Mouse (Mus musculus) cortical plate, adult 2 months (tissue): ENCODE measurements around the gene Dagla.

Source experiments
- CTCF ChIP-seq: fragments of 200-500 bp; IDR thresholded peaks from 2 replicates; pipeline ENCODE4 v1.5.1; 2011; ENCODE audit warnings: mild to moderate bottlenecking, control low read depth, low read length; ENCODE audit not compliant: insufficient read depth; ENCODE audit errors: extremely low read depth
- POLR2A ChIP-seq: fragments of 200-500 bp; IDR thresholded peaks from 2 replicates; pipeline ENCODE4 v1.6.1; 2011; ENCODE audit warnings: mild to moderate bottlenecking, low read length, control low read depth; ENCODE audit not compliant: insufficient read depth; ENCODE audit errors: extremely low read depth

DNA sequence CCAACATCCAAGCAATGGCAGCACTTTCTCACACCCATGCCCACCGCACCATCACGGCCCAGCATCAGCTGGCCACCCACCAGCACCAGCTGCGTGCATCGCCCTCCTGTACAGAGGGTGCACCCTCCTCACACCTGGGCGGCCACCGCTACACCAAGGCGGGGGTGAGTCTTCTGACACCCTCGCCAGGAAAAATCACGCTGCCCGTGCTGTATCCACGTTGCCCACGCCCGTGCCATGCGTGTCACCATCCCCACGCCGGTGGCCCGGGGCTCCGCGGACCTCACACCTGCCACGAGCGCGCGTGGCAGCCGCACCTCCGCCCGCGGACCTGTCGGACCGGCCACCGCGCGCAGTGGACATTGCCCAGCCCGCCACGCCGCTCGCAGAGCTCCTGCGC is 282 bp downstream of the Dagla start:
- TF ChIP-seq CTCF (no peak), POLR2A (no peak)
